Mouse (Mus musculus) cerebellum, adult (tissue): ENCODE measurements around the gene Ap3s2.

Source experiments
- ATAC-seq: cut with Nextera tagmentation; 2 replicates; pipeline ENCODE4 v1.9.2; 2017; ENCODE audit warnings: mild to moderate bottlenecking, moderate library complexity, mixed read lengths; ENCODE audit not compliant: insufficient number of reproducible peaks, low FRiP score, low TSS enrichment

Gene Ap3s2

DNA sequence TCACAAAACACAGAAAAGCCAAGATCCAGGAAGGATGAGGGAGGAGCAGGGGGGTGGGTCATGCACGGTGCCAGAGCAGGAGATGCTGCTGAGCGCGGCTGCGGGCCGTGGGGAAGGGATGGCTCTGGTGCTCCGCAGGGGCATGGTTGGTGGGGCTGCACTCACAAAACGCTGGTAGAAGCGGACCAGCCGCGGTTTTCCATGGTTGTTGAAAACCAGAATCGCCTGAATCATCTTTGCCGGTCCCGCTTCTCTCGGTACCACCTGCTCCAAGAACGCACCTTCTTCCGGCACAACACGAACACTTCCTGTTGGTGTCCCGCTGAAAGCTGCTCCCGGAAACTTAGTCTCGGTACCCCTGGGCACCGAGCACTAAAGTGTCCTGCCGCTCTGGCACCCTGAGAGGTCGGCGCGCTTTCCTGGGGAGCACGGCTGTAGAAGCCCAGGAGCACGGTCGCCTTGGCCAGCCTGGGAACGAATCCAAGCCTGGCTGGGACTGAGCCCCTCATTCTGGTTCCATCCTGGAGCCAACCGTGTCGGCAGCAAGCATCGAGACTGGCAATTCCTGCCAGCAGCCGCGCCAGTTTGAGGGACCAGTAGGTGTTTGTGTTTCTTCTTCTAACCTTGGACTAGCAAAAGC is at the start of gene Ap3s2:
TSS of gene Ap3s2 (minus strand) at position 306 of the 640 bp plus-strand sequence.
- peak; percentile 91 for ATAC-seq

- no peak for ATAC-seq
Measured at GRCm38 (mm10) chr7:79968326-79968725, 47.9 kb upstream of the Ap3s2 start.

- ATAC-seq = no peak
Measured at GRCm38 (mm10) chr7:79961600-79961999, 41.2 kb upstream of the Ap3s2 start.

GRCm38 (mm10) chr7:79956131-79956530 is 35.7 kb upstream of the Ap3s2 start:
- ATAC-seq = no peak

- ATAC-seq = no peak
Measured at GRCm38 (mm10) chr7:79954890-79955289, 34.4 kb upstream of the Ap3s2 start.

GRCm38 (mm10) chr7:79951038-79951437 is 30.6 kb upstream of the Ap3s2 start:
- ATAC-seq = no peak

DNA sequence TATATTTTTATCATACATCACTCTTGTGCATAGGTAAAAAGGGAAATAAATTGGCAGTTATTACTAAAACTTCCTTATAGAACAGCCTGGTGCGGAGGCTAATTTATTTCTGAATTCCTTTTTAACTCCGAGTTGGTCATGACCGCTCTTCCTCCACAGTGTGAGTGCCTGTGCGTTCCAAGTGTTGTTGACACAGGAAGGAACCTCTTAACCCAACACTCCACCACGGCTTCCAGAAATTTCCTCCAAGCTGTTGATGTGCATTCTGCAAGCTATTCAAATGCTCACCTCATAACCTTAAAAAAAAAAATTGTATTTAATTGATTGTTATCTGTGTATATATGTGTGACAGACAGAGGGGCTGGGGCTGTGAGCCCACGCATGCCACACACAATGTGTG is 29.8 kb upstream of the Ap3s2 start:
- no peak for ATAC-seq

- ATAC-seq = peak; percentile 63; the same call in 1 of the 2 replicates
Measured at GRCm38 (mm10) chr7:79935511-79936205, 15.2 kb upstream of the Ap3s2 start.

- peak; percentile 77 for ATAC-seq
Measured at GRCm38 (mm10) chr7:79934862-79935510, 14.5 kb upstream of the Ap3s2 start, which contains the start of gene Arpin. Gene Arpin (minus strand): TSS chr7:79935359.

DNA sequence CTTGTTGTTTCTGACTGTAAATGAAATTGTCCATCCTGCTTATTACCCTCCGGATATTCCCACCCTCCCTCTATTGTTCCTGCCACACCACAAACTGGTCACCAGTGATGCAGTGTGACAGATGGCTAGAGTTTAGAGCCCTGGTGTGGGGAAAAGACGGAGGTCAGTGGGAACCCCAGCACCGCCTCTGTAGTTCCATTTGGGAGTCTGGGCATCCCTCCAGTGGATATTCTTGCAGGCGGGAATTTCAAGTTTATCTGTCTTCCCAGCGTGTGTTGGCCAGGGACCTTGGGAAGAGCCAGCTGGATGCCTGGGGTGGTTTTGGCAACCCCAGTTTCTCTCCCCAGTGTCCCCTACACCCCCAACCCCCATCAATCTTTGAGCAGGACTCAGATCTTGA is 14.0 kb upstream of the Ap3s2 start:
- no peak for ATAC-seq

DNA sequence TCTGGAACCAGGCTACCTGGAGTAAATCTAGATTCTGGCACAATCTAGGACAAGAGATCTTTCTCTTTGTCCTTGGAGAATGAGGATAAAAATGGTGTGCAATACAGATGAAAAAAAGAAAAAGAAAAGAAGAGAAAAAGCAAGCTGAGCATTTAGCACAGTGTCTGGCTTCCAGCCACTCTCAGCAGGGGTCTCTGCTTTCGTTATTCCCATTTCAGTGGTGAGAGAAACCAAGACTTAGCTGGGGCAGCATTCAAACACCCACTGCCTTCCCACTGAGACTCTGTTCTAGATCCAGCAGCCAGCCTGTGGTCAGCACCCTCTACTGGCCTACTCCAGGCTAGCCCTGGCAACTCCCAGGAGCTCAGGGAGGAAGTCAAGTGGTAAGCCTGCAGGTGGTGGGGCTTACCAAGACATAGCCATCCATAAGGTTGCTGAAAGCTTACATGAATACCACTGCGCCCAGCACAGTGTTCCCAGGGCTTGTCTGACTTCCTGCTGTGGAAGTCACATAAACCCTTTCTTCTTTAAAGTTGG is 8.1 kb upstream of the Ap3s2 start:
- no peak for ATAC-seq

DNA sequence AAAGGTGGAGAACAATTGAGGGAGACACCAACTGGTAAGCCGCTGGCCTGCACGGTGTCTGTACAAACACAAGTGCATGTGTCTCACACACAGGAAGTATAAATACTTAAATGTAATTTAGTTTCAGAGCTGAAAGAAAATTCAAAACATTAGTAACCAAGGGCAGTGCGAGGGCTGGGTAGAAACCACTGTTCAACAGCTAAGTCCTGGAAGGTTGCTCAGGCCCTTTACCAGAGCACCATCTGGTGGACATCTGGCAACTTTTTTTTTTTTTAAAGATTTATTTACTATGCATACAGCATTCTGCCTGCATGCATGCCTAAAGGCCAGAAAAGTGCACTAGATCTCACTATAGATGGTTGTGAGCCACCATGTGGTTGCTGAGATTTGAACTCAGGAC is 5.9 kb downstream of the Ap3s2 start:
- ATAC-seq = no peak

DNA sequence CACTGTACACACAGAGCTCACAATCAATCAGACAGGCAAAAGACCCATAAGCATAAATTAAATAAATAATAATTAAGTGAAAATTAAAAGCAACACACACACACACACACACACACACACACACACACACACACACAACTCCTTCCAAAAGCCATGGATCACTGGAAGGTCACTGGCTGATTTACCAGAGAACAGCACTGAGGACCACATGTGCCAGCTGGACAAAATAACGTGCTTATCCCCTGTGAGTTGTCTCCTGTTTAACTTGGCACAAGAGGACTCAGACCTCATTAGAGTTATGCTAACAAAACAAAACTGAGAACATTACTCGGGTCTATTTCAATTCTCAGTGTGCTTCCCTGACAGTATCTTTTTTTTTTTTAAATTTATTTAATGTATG is 13.1 kb downstream of the Ap3s2 start:
- ATAC-seq = no peak

- no peak for ATAC-seq
Measured at GRCm38 (mm10) chr7:79906914-79907313, 13.5 kb downstream of the Ap3s2 start.

DNA sequence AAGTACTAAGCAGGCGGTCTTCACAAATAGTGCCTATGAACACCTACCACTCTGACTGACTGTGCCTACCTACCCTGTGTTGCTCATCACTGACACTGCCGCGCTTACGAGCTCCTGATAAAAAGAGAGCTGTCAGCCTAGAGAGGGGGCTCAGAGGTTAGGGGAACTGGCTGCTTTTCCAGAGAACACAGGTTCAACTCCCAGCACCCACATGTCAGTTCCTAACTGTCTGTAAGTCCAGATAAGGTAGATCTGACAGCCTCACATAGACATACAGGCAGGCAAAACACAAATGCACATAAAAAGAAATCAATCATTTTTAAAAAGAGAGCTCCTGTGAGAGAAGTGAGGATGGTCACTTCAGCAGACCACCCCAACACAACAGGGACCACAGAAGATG is 15.3 kb downstream of the Ap3s2 start:
- ATAC-seq = no peak

GRCm38 (mm10) chr7:79903160-79903792 is 17.2 kb downstream of the Ap3s2 start:
- no peak for ATAC-seq

DNA sequence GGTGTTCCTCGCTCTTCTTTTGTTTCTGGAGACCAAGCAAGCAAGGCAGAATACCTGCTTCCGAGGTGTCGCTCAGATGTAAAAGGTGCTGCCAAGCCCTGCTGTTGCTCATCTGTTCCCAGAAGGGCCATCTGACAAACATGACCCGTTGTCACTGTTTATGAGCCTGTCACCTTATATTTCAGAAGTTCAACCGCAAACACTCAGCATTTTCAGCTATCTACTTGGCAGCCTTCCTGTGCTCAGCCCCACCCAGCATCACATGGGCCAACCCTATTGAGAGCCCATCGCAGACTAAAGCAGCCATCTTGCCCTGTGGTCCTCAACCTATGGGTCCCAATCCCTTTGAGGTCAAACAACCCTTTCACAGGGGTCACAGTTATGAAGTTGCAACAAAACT is 19.7 kb downstream of the Ap3s2 start:
- ATAC-seq = no peak

DNA sequence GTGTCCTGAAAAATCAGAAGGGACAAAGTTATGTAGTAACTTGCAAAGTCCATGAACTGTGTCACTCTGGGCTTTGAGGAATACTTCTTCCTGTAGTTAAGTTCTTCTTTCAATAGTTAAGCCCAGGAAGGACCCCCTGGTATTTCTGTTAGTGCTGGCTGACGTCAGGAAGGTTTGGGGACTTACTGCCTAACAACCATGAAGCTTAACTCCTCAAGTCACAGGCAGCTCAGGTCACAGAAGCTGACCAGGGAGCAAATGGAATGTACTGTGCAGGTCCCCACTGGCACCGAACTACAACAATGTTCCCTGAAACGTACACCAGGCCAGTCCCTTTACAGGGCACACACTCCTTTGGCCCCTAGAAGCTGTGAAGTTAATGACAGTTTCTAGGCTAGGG is 25.2 kb downstream of the Ap3s2 start:
- no peak for ATAC-seq

GRCm38 (mm10) chr7:79894790-79895189 is 25.7 kb downstream of the Ap3s2 start:
- ATAC-seq = no peak

DNA sequence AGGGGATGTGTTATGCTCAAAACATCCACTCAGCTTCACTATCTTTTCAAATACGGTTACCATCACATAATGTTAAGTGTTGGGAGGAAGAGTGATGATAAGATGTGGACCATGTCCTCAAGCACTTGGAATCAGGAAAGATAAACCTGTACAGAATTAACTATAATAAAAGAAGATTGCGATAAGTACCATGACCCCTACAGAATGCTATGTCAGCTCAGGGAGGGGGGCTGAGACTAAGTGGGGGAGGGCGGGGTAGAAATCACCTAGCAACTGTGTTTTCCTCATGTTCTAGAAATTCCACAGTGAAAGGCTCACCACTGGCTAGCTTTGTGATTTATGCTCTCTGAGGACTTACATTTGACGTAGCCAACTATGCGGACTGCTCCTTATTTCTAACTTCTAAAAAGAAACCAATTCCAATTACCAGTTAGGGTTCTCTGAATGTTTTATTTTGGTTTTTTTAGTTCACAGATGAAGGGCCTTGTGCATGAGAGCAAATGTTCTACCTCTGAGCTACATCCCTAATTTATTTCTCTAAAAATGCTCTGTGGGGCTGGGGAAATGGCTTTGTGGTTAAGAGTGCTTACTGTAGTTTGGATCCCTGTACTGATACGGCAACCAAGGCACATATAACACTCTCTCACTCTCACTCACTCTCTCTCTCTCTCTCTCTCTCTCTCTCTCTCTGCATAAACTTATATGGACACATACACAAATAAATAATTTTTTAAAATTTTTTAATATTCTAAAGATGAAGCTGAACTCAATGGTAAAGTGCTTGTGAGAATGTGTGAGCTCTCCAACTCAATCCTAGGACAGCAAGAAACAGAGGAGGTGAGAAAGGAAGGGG is 27.6 kb downstream of the Ap3s2 start:
- no peak for ATAC-seq
